Mouse (Mus musculus): ENCODE results near the gene Cdcp2. TPM values are rescaled to one million over a fixed set of nuclear protein-coding genes. Genes with fewer than 3 reads are reported as not detected.

Gene Cdcp2
- total and polyA plus RNA-seq, 2 experiments from 2014 or later = not detected

DNA sequence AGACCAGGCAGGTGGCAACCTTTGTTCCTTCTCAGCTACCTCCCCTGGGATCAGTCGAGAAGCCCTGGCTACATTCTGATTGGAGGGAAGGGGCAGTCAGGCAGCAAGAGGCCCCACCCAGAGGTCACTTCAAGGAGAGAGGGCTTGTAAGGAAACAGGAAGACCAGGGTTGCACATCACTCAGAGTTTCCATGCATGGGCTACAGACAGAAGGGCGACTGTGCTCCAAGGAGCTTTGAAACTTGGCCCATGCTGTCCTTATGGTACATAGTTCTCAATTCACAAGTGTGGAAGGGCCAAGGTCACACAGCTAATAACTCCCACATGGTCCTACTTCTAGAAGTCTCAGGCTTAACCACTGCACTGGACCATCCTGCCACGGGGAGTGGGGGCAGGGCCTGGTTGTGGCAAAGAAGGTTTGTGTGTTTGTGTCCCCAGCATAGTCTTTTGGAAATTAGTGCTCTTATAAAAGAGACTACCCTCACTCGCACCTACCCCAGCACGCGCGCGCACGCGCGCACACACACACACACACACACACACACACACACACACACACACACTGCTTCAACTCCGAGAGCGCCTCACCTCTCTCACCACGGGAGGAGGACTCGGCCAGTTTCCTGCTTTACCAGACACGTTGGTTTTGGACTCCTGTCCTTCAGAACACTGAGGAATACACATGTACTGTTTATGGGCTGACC is 2.1 kb upstream of the Cdcp2 start:
- Histone ChIP-seq H3K9ac (replicated peaks; ENCODE audit: low read depth, low read length) (no peak overlapping the region), H3K9me3 (replicated peaks; ENCODE audit: control insufficient read depth, low read length) (no peaks in the 10 kb centered on the region), H3K27me3 (ENCODE audit: control insufficient read depth, insufficient read depth, low read length) (peaks cover 4% of the 10 kb centered on the region; the same call in 1 of the 2 replicates), H3K36me3 (replicated peaks; ENCODE audit: control insufficient read depth, insufficient read depth, low read length) (no peaks in the 10 kb centered on the region), H3K27ac (ENCODE audit: low read depth) (no peak overlapping the region), H3K4me1 (ENCODE audit: control insufficient read depth, insufficient read depth) (no peaks in the 10 kb centered on the region), H3K4me2 (ENCODE audit: low read depth, low read length) (no peak overlapping the region), H3K4me3 (ENCODE audit: low read depth, low read length) (no peak overlapping the region)
- TF ChIP-seq EP300 (IDR thresholded peaks at IDR 0.05; ENCODE audit: low read depth) (no peak), CTCF (IDR thresholded peaks at IDR 0.05; ENCODE audit: low read depth) (no peak)
- DNase-seq (ENCODE audit: low spot score) (no peak), ATAC-seq (ENCODE audit: insufficient read depth, low read depth) (no peak)
- 79% methylated on average over 16 of the region's 16 CpGs for WGBS

DNA sequence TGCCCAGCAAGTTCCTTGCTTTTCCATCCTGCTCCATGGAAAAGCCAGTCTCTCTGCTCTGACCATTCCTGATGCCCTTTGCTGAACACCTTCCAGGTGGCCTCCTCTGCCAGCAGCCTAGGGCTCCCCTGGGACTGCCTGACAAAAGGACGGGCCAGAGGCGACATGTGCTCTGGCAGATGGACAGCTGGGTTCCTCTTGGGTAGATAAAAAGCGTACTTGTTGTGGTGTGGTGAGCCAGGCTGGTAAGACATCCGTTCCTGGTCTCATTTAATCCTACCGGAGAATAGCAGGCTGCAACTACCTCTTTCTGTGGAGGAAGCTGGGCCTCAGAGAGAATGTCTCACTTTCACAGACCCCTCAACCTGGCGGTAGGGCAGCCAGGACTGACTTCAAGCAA is 648 bp upstream of the Cdcp2 start:
- H3K36me3 ChIP-seq (replicated peaks; ENCODE audit: control insufficient read depth, insufficient read depth, low read length) = no peaks in the 10 kb centered on the region
- ATAC-seq (ENCODE audit: insufficient read depth, low read depth) (no peak), DNase-seq (ENCODE audit: low spot score) (no peak)
- H3K4me2 ChIP-seq (ENCODE audit: low read depth, low read length) = no peak overlapping the region
- no peak for TF ChIP-seq CTCF (IDR thresholded peaks at IDR 0.05; ENCODE audit: low read depth)
- TF ChIP-seq EP300 (IDR thresholded peaks at IDR 0.05; ENCODE audit: low read depth) = no peak
- H3K4me1 ChIP-seq (ENCODE audit: control insufficient read depth, insufficient read depth) = no peaks in the 10 kb centered on the region
- no peak overlapping the region for H3K27ac ChIP-seq (ENCODE audit: low read depth)
- H3K9ac ChIP-seq (replicated peaks; ENCODE audit: low read depth, low read length) = no peak overlapping the region
- 50% methylated on average over 6 of the region's 6 CpGs for WGBS
- no peak overlapping the region for H3K4me3 ChIP-seq (ENCODE audit: low read depth, low read length)
- no peaks in the 10 kb centered on the region for H3K9me3 ChIP-seq (replicated peaks; ENCODE audit: control insufficient read depth, low read length)
- H3K27me3 ChIP-seq (ENCODE audit: control insufficient read depth, insufficient read depth, low read length) = peaks cover 4% of the 10 kb centered on the region; the same call in 1 of the 2 replicates

DNA sequence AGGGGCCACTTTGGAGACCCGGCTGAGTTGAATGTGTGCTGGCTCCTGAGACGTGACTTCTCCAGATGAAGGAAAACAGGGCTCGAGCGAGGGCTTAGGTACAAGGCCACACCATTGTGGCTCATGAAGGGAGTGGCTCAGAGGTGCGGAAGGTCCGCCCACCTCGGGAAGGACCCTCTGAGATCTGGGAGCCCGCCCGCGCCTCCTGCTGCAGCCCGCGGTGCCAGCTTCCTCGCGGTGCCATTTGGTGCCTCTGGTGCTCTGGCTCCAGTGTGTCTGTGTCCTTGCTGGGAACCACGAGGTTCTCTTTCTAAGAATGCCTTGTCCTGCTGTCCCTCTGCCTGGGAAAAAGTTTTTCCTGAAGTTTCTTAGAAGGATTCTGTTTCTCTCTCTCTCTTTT is 1.2 kb downstream of the Cdcp2 start:
- Histone ChIP-seq H3K4me3 (ENCODE audit: low read depth, low read length) (no peak overlapping the region), H3K4me1 (ENCODE audit: control insufficient read depth, insufficient read depth) (no peaks in the 10 kb centered on the region), H3K9ac (replicated peaks; ENCODE audit: low read depth, low read length) (no peak overlapping the region), H3K27ac (ENCODE audit: low read depth) (no peak overlapping the region), H3K9me3 (replicated peaks; ENCODE audit: control insufficient read depth, low read length) (no peaks in the 10 kb centered on the region), H3K4me2 (ENCODE audit: low read depth, low read length) (no peak overlapping the region), H3K27me3 (ENCODE audit: control insufficient read depth, insufficient read depth, low read length) (peaks cover 4% of the 10 kb centered on the region; the same call in 1 of the 2 replicates), H3K36me3 (replicated peaks; ENCODE audit: control insufficient read depth, insufficient read depth, low read length) (no peaks in the 10 kb centered on the region)
- ATAC-seq (ENCODE audit: insufficient read depth, low read depth) (no peak), DNase-seq (ENCODE audit: low spot score) (no peak)
- WGBS = 44% methylated on average over 15 of the region's 15 CpGs
- TF ChIP-seq CTCF (IDR thresholded peaks at IDR 0.05; ENCODE audit: low read depth) (no peak), EP300 (IDR thresholded peaks at IDR 0.05; ENCODE audit: low read depth) (no peak)

GRCm38 (mm10) chr4:107098375-107098774 is 1.7 kb downstream of the Cdcp2 start:
- Histone ChIP-seq H3K27ac (ENCODE audit: low read depth) (no peak overlapping the region), H3K9ac (replicated peaks; ENCODE audit: low read depth, low read length) (no peak overlapping the region), H3K9me3 (replicated peaks; ENCODE audit: control insufficient read depth, low read length) (no peaks in the 10 kb centered on the region), H3K27me3 (ENCODE audit: control insufficient read depth, insufficient read depth, low read length) (peaks cover 4% of the 10 kb centered on the region; the same call in 1 of the 2 replicates), H3K4me1 (ENCODE audit: control insufficient read depth, insufficient read depth) (no peaks in the 10 kb centered on the region), H3K4me3 (ENCODE audit: low read depth, low read length) (no peak overlapping the region), H3K36me3 (replicated peaks; ENCODE audit: control insufficient read depth, insufficient read depth, low read length) (no peaks in the 10 kb centered on the region), H3K4me2 (ENCODE audit: low read depth, low read length) (no peak overlapping the region)
- TF ChIP-seq EP300 (IDR thresholded peaks at IDR 0.05; ENCODE audit: low read depth) (no peak), CTCF (IDR thresholded peaks at IDR 0.05; ENCODE audit: low read depth) (no peak)
- DNase-seq (ENCODE audit: low spot score) (no peak), ATAC-seq (ENCODE audit: insufficient read depth, low read depth) (no peak)
- whole genome bisulfite sequencing = 84% methylated on average over 10 of the region's 10 CpGs

GRCm38 (mm10) chr4:107098791-107099525 is 2.3 kb downstream of the Cdcp2 start:
- WGBS = 77% methylated on average over 17 of the region's 17 CpGs

More at GRCm38 (mm10) chr4:107098791-107099525, 2.3 kb downstream of the Cdcp2 start:
- no peak for DNase-seq (ENCODE audit: low spot score)
- Histone ChIP-seq H3K9ac (replicated peaks; ENCODE audit: low read depth, low read length) (no peak overlapping the region), H3K4me2 (ENCODE audit: low read depth, low read length) (no peak overlapping the region), H3K36me3 (replicated peaks; ENCODE audit: control insufficient read depth, insufficient read depth, low read length) (no peaks in the 10 kb centered on the region), H3K4me1 (ENCODE audit: control insufficient read depth, insufficient read depth) (no peaks in the 10 kb centered on the region), H3K4me3 (ENCODE audit: low read depth, low read length) (no peak overlapping the region), H3K9me3 (replicated peaks; ENCODE audit: control insufficient read depth, low read length) (no peaks in the 10 kb centered on the region), H3K27me3 (ENCODE audit: control insufficient read depth, insufficient read depth, low read length) (peaks cover 4% of the 10 kb centered on the region; the same call in 1 of the 2 replicates), H3K27ac (ENCODE audit: low read depth) (no peak overlapping the region)
- no peak for ATAC-seq (ENCODE audit: insufficient read depth, low read depth)
- no peak for TF ChIP-seq CTCF (IDR thresholded peaks at IDR 0.05; ENCODE audit: low read depth)
- TF ChIP-seq EP300 (IDR thresholded peaks at IDR 0.05; ENCODE audit: low read depth) = no peak

Data from heart, postnatal 0 days (tissue).